Comparison of ENCODE assay signal across 22 mouse cellular contexts in the genomic region with DNA sequence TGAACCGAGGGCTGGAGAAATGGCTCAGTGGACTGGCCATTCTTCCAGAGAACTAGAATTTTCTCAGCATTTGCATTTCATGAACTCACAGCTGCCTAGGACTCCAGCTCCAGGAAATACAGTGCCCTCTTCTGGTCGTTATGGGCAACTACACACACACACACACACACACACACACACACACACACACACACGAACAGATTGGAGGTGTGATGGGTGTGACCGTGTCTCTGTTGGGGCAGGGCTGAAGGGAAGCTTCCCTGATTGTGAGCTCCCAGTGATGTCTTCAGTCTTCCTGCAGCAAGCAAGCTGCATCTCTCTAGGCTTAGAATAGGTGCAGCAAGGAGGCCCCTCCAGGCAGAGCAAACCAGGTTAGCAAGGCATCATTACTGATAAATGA. TPM values are rescaled to one million over a fixed set of nuclear protein-coding genes. Genes with fewer than 3 reads are reported as not detected.
DNase-seq lines count a peak whose midpoint lies in the region; ATAC-seq and TF ChIP-seq lines count a peak whose summit lies in the region.
"Had no signal": no experiment of that assay in that cellular context is flagged by ENCODE, and none has a peak within 500 bp of the region (broad histone marks: within the 10 kb centered on the region; RNA-seq: fewer than 3 reads in every experiment).

No protein-coding gene starts in this region.

- H3K4me1 ChIP-seq in intestine, postnatal 0 days (replicated peaks; ENCODE audit: control insufficient read depth, insufficient read depth, low read length) = no peaks in the 10 kb centered on the region
- H3K4me1 ChIP-seq in intestine, embryonic 15.5 days (replicated peaks) = no peaks in the 10 kb centered on the region
- no peaks in the 10 kb centered on the region for H3K4me1 ChIP-seq in testis, adult 2 months (ENCODE audit: control insufficient read depth, insufficient read depth, low read length)
- H3K4me1 ChIP-seq in midbrain, embryonic 14.5 days (ENCODE audit: control insufficient read depth, insufficient read depth, low read length) = no peaks in the 10 kb centered on the region
- H3K4me1 ChIP-seq: embryonic facial prominence, embryonic 15.5 days; hindbrain, embryonic 13.5 days had no signal

- no peak for ATAC-seq in intestine, postnatal 0 days
- ATAC-seq in intestine, embryonic 15.5 days = no peak
- ATAC-seq in midbrain, embryonic 14.5 days (ENCODE audit: low FRiP score, low TSS enrichment) = no peak
- ATAC-seq: activated CD4-positive, CD25-positive, alpha-beta regulatory T cell, adult 4 months; forebrain, embryonic 16.5 days; intestine, embryonic 16.5 days had no signal

- no peak overlapping the region for H3K4me2 ChIP-seq in intestine, postnatal 0 days (replicated peaks; ENCODE audit: low read depth)
- H3K4me2 ChIP-seq in intestine, embryonic 15.5 days (replicated peaks) = no peak overlapping the region
- no peak overlapping the region for H3K4me2 ChIP-seq in midbrain, embryonic 14.5 days (ENCODE audit: low read length)
- H3K4me2 ChIP-seq: embryonic facial prominence, embryonic 15.5 days; hindbrain, embryonic 13.5 days had no signal

- no peaks in the 10 kb centered on the region for H3K36me3 ChIP-seq in intestine, postnatal 0 days (ENCODE audit: control insufficient read depth, insufficient read depth)
- H3K36me3 ChIP-seq in intestine, embryonic 15.5 days = no peaks in the 10 kb centered on the region
- no peaks in the 10 kb centered on the region for H3K36me3 ChIP-seq in testis, adult 2 months (ENCODE audit: control insufficient read depth, insufficient read depth, low read length)
- H3K36me3 ChIP-seq in midbrain, embryonic 14.5 days (ENCODE audit: control insufficient read depth, insufficient read depth, low read length) = no peaks in the 10 kb centered on the region
- H3K36me3 ChIP-seq: embryonic facial prominence, embryonic 15.5 days; G1E; heart, embryonic 10.5 days; hindbrain, embryonic 13.5 days had no signal

- no peak overlapping the region for H3K4me3 ChIP-seq in intestine, postnatal 0 days (ENCODE audit: low read depth, low read length)
- H3K4me3 ChIP-seq in intestine, embryonic 15.5 days (replicated peaks) = no peak overlapping the region
- H3K4me3 ChIP-seq in testis, adult 2 months (ENCODE audit: control insufficient read depth, low read depth, low read length) = no peak overlapping the region
- H3K4me3 ChIP-seq in midbrain, embryonic 14.5 days (replicated peaks; ENCODE audit: low read depth, low read length) = no peak overlapping the region
- H3K4me3 ChIP-seq: embryonic facial prominence, embryonic 15.5 days; heart, embryonic 10.5 days; hindbrain, embryonic 13.5 days had no signal

- no peaks in the 10 kb centered on the region for H3K27me3 ChIP-seq in intestine, postnatal 0 days (replicated peaks; ENCODE audit: control insufficient read depth, insufficient read depth, low read length)
- H3K27me3 ChIP-seq in intestine, embryonic 15.5 days (replicated peaks) = no peaks in the 10 kb centered on the region
- no peaks in the 10 kb centered on the region for H3K27me3 ChIP-seq in testis, adult 2 months (ENCODE audit: control insufficient read depth, insufficient read depth, low read length)
- H3K27me3 ChIP-seq in midbrain, embryonic 14.5 days (ENCODE audit: control insufficient read depth, insufficient read depth, low read length) = no peaks in the 10 kb centered on the region
- H3K27me3 ChIP-seq: embryonic facial prominence, embryonic 15.5 days; hindbrain, embryonic 13.5 days had no signal

- DNase-seq in testis, postnatal 10 days (ENCODE audit: low spot score) = no peak
- DNase-seq in brain, embryonic 14.5 days (ENCODE audit: low read depth) = no peak
- DNase-seq in heart, adult 8-10 months (ENCODE audit: low spot score) = no peak
- DNase-seq in midbrain, embryonic 14.5 days = no peak
- DNase-seq: adrenal gland, adult 2 months; adrenal gland, postnatal 25 days; cerebellum, adult 8-10 months; cerebellum, postnatal 14 days; embryo, embryonic 11 days; gastrocnemius, postnatal 25 days; heart, postnatal 10 days; heart, postnatal 4 days had no signal

- H3K9ac ChIP-seq in intestine, postnatal 0 days (ENCODE audit: low read depth, low read length) = no peak overlapping the region
- no peak overlapping the region for H3K9ac ChIP-seq in intestine, embryonic 15.5 days
- no peak overlapping the region for H3K9ac ChIP-seq in midbrain, embryonic 14.5 days (replicated peaks; ENCODE audit: low read length)
- H3K9ac ChIP-seq: embryonic facial prominence, embryonic 15.5 days; hindbrain, embryonic 13.5 days had no signal

- 86% methylated on average over 4 of the region's 4 CpGs for WGBS in intestine, postnatal 0 days
- 88% methylated on average over 4 of the region's 4 CpGs for WGBS in intestine, embryonic 15.5 days
- WGBS in midbrain, embryonic 14.5 days = 84% methylated on average over 4 of the region's 4 CpGs

- H3K27ac ChIP-seq in intestine, postnatal 0 days (ENCODE audit: low read depth, low read length) = no peak overlapping the region
- H3K27ac ChIP-seq in intestine, embryonic 15.5 days = no peak overlapping the region
- H3K27ac ChIP-seq in testis, adult 2 months (ENCODE audit: control insufficient read depth, insufficient read depth, low read depth, low read length) = no peak overlapping the region
- H3K27ac ChIP-seq in midbrain, embryonic 14.5 days (replicated peaks; ENCODE audit: low read depth, low read length) = no peak overlapping the region
- H3K27ac ChIP-seq: embryonic facial prominence, embryonic 15.5 days; heart, embryonic 10.5 days; hindbrain, embryonic 13.5 days had no signal

- peaks cover 4% of the 10 kb centered on the region; the same call in 1 of the 2 replicates for H3K9me3 ChIP-seq in intestine, postnatal 0 days (ENCODE audit: control insufficient read depth)
- no peaks in the 10 kb centered on the region for H3K9me3 ChIP-seq in intestine, embryonic 15.5 days
- H3K9me3 ChIP-seq in midbrain, embryonic 14.5 days (ENCODE audit: control insufficient read depth, low read length) = no peaks in the 10 kb centered on the region
- H3K9me3 ChIP-seq: embryonic facial prominence, embryonic 15.5 days; heart, embryonic 10.5 days; hindbrain, embryonic 13.5 days had no signal

- TF ChIP-seq POLR2A in testis, adult 2 months (IDR thresholded peaks at IDR 0.05; ENCODE audit: control insufficient read depth, low read depth, low read length) = no peak
- no peak for TF ChIP-seq POLR2A in brain, embryonic 14.5 days (IDR thresholded peaks at IDR 0.05; ENCODE audit: borderline replicate concordance, extremely low read depth, insufficient read depth, insufficient read length, poor library complexity, severe bottlenecking)

- 0 out of 2 replicates have a peak, but pooled peaks have one; percentile 18 for TF ChIP-seq CTCF in intestine, postnatal 0 days (IDR thresholded peaks at IDR 0.05; ENCODE audit: low read depth)
- peak; percentile 13; the same call in 1 of the 2 replicates for TF ChIP-seq CTCF in testis, adult 2 months (IDR thresholded peaks at IDR 0.05; ENCODE audit: control insufficient read depth, insufficient read depth, insufficient replicate concordance, low read depth, low read length)
- 0 out of 2 replicates have a peak, but pooled peaks have one; percentile 1 for TF ChIP-seq CTCF in brain, embryonic 14.5 days (IDR thresholded peaks at IDR 0.05; ENCODE audit: borderline replicate concordance, extremely low read depth, insufficient read depth, insufficient read length)

RNA-seq across cellular contexts. Expression of a gene that starts 8.2 kb away (rescaled TPM):
- polyA plus RNA-seq in intestine, postnatal 0 days (2015; fragmentation: Nextera tagmentation; extraction: Ambion mirVana) = 1.1 and 1.3 TPM in 2 replicates
- 2.2 and 2.5 TPM in 2 replicates for polyA plus RNA-seq in intestine, embryonic 15.5 days (2015; fragmentation: Nextera tagmentation; extraction: Ambion mirVana)
- polyA plus RNA-seq in testis, adult 2 months (2012; rRNA removed) = 0.46 and 0.54 TPM in 2 replicates
- 0.14 and 0.29 TPM in 2 replicates for polyA plus RNA-seq in brain, embryonic 14.5 days (2012; rRNA removed)
- total RNA-seq in heart, adult 8-10 months (2022) = 1 to 10 TPM in 3 of 4 experiments, under 1 TPM in 1; 0.35 to 3.4 (median 2.4) TPM
- polyA plus RNA-seq in midbrain, embryonic 14.5 days (2014; fragmentation: Nextera tagmentation; extraction: Ambion mirVana) = 0.22 and 0.41 TPM in 2 replicates
- polyA plus RNA-seq: G1E had no signal
